Mouse (Mus musculus) thymus, adult 2 months (tissue): ENCODE measurements around the gene Serpina16. TPM values are rescaled to one million over a fixed set of nuclear protein-coding genes. Genes with fewer than 3 reads are reported as not detected.
"Not testable (repeated sequence)": the region's sequence is repeated elsewhere in the genome, so short reads cannot be mapped to it uniquely, and the experiment has no call there.

Source experiments
- DNase-seq: peaks from one replicate; pipeline ENCODE4 v3.0.0; 2021
- H3K27ac ChIP-seq: fragments of 200-500 bp; 2 replicates; pipeline ENCODE4 v1.5.1; 2012; ENCODE audit warnings: low read length, control low read depth; ENCODE audit not compliant: control insufficient read depth, insufficient read depth
- H3K27me3 ChIP-seq: fragments of 200-500 bp; 2 replicates; pipeline ENCODE4 v1.6.1; 2012; ENCODE audit warnings: mild to moderate bottlenecking, low read length, moderate library complexity, mixed read lengths; ENCODE audit not compliant: control insufficient read depth, insufficient read depth
- H3K36me3 ChIP-seq: fragments of 200-500 bp; 2 replicates; pipeline ENCODE4 v1.6.1; 2012; ENCODE audit warnings: mild to moderate bottlenecking, low read length, moderate library complexity; ENCODE audit not compliant: control insufficient read depth, insufficient read depth
- H3K4me1 ChIP-seq: fragments of 200-500 bp; replicated peaks from 2 replicates; pipeline ENCODE4 v1.6.1; 2012; ENCODE audit warnings: low read length; ENCODE audit not compliant: control insufficient read depth, insufficient read depth
- H3K4me3 ChIP-seq: fragments of 200-500 bp; 2 replicates; pipeline ENCODE4 v1.5.1; 2012; ENCODE audit warnings: mild to moderate bottlenecking, low read length, control low read depth, moderate library complexity; ENCODE audit not compliant: control insufficient read depth, insufficient read depth
- CTCF ChIP-seq: fragments of 200-500 bp; IDR thresholded peaks from 2 replicates; pipeline ENCODE4 v1.5.1; 2012; ENCODE audit warnings: mild to moderate bottlenecking, control low read depth, low read length, moderate library complexity, borderline replicate concordance; ENCODE audit not compliant: control insufficient read depth, poor library complexity, insufficient read depth; ENCODE audit errors: extremely low read depth
- POLR2A ChIP-seq: fragments of 200-500 bp; IDR thresholded peaks from 2 replicates; pipeline ENCODE4 v1.6.1; 2012; ENCODE audit warnings: mild to moderate bottlenecking, low read length, control low read depth, moderate library complexity; ENCODE audit not compliant: control insufficient read depth, poor library complexity, insufficient read depth; ENCODE audit errors: extremely low read depth
- WGBS: fragments of 180-500 bp; shearing (Covaris S2); methylation state at CpG from one replicate; pipeline ENCODE4 v1.1.7; 2018; 5-methylcytosine and 5-hydroxymethylcytosine counted together
- polyA plus RNA-seq: library from polyadenylated mRNA; depleted of rRNA; stranded (reverse); fragments of >200 nt; gene quantifications from 2 replicates; pipeline ENCODE4 v1.2.3, GENCODE M21; 2012

Serpina16 gene
- polyA plus RNA-seq, 1 experiment, result not detected

DNA sequence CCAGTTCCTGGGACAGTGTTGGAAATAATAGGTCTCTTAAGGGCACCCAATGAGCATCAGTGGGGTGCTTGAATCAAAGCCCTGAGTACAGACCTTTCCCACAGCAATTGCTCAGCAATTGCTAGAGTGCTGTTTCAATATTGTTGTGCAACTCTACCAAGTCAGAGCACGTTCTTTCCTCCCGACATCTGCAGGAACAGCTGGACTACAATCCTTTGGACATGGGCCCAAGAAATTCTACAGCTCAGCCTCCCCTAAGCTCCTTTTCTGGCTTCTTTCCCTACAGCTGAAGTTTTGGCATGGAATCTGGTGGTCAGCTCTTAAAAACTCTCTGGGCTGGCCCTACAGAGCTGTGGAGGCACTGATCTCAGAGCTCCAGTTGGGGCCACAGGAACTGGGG is 2.8 kb downstream of the Serpina16 start:
- H3K27me3 ChIP-seq, result no peaks in the 10 kb centered on the region
- H3K4me1 ChIP-seq, result no peaks in the 10 kb centered on the region
- DNase-seq, result no peak
- 91% methylated on average over 2 of the region's 2 CpGs for WGBS
- no peak overlapping the region for H3K27ac ChIP-seq
- no peak overlapping the region for H3K4me3 ChIP-seq
- TF ChIP-seq CTCF (no peak), POLR2A (no peak)
- H3K36me3 ChIP-seq, result no peaks in the 10 kb centered on the region

DNA sequence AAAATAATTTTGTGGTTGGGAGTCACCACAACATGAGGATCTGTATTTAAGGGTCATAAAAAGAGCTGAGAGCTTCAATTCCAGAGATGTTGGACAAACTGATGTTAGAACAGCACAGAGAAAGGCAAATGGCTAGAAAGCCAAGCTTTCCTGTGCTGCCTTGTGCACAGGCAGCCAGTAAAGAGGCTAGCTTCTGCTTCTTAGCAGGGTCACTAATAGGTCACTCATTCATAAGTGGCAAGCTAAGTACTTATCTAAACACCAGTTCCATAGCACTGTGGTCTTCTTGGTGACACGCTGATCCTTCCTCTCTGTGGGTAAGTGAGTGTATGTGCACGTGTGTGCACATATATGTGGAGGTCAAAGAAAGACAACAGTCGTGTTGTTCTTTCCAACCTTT is 4.5 kb downstream of the Serpina16 start:
- Histone ChIP-seq H3K27ac (no peak overlapping the region), H3K36me3 (no peaks in the 10 kb centered on the region), H3K4me3 (no peak overlapping the region), H3K4me1 (no peaks in the 10 kb centered on the region), H3K27me3 (no peaks in the 10 kb centered on the region)
- no peak for DNase-seq
- no peak for TF ChIP-seq POLR2A
- no peak for TF ChIP-seq CTCF
- 79% methylated on average over 3 of the region's 3 CpGs for WGBS

DNA sequence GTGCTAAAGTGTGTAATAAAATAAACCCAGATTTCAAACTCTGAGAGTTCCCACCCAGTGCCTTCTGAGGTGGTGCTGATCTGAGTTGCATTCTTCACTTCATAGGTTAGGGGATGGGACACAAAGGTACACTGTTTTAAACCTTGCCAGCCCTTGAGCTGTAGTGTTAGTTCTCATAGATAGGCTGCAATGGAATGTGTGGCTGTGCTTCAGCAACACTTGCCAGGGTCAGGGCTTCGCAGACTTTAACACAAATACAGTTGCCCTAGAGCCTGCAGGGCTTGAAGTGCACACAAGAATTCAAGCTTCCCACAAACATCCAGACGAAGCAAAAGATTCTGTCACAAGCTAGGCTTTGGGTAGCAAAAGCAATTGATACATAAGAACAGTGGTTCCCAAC is 5.0 kb downstream of the Serpina16 start:
- WGBS, result 72% methylated on average over 2 of the region's 2 CpGs
- H3K4me3 ChIP-seq, result no peak overlapping the region
- H3K4me1 ChIP-seq, result no peaks in the 10 kb centered on the region
- H3K36me3 ChIP-seq, result no peaks in the 10 kb centered on the region
- no peak overlapping the region for H3K27ac ChIP-seq
- DNase-seq, result no peak
- no peaks in the 10 kb centered on the region for H3K27me3 ChIP-seq
- TF ChIP-seq CTCF, result no peak
- no peak for TF ChIP-seq POLR2A

DNA sequence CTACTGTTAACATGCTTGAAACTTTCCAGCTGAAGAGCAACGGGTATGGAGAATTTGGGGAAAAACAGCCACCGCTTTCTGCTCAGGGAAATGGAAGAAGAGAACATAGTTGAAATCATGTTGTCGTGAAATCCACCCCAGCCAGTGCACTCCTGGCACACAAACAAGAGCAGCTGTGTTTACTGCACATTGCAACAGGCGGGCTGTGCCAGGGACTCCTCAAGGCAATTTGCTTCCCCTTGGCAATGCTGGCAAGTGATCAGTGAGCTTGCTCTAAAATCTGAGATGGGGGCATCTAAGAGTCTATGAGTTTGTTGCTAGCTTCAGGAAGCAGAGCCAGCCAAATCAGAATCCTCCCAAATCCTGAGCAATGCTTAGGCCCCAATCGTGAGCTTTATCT is 5.6 kb downstream of the Serpina16 start:
- no peak for DNase-seq
- Histone ChIP-seq H3K36me3 (no peaks in the 10 kb centered on the region), H3K27me3 (no peaks in the 10 kb centered on the region), H3K4me1 (no peaks in the 10 kb centered on the region), H3K4me3 (no peak overlapping the region), H3K27ac (no peak overlapping the region)
- TF ChIP-seq POLR2A (no peak), CTCF (no peak)
- WGBS, result 90% methylated on average over 5 of the region's 5 CpGs

DNA sequence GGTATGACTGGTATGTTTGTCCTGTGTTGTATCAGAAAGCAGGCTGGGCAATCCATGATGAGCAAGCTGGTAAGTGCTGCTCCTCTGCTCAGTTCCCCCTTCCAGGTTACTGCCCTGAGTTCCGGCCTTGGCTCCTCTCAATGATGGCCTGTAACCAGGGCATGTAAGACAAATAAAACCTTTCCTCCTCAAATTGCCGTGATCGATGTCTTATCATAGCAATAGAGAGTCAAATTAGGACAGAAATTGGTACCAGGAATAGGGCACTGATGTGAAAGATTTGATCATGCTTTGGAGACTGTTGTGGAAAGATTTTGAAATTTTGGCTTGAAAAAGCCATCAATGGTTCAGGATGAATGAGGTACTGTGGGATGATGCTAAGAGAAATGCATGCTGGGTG is 10.7 kb downstream of the Serpina16 start:
- no peaks in the 10 kb centered on the region for H3K36me3 ChIP-seq
- no peak for TF ChIP-seq POLR2A
- TF ChIP-seq CTCF, result no peak
- H3K4me3 ChIP-seq, result no peak overlapping the region
- H3K27me3 ChIP-seq, result no peaks in the 10 kb centered on the region
- no peaks in the 10 kb centered on the region for H3K4me1 ChIP-seq
- WGBS, result 98% methylated on average over 3 of the region's 3 CpGs
- no peak overlapping the region for H3K27ac ChIP-seq
- no peak for DNase-seq

DNA sequence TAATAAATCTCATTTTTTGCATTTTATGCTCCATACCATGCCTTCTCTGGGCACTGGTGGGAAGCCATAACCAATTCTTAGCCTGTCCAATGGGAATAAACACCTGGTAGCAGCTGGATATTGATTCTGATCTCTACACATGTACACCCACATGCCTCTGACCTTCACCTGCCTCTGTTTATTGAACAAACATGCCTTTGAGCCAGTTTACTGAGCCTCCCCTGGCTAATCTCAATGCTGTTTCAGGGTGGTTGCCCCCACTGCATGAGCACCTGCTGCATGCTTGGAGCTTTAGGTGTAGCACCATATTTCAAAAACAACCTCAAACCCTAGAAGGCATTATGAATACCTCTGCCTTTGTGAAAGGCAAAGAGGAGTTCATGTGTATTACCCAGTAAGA is 13.9 kb downstream of the Serpina16 start:
- H3K4me3 ChIP-seq, result not testable (repeated sequence)

DNA sequence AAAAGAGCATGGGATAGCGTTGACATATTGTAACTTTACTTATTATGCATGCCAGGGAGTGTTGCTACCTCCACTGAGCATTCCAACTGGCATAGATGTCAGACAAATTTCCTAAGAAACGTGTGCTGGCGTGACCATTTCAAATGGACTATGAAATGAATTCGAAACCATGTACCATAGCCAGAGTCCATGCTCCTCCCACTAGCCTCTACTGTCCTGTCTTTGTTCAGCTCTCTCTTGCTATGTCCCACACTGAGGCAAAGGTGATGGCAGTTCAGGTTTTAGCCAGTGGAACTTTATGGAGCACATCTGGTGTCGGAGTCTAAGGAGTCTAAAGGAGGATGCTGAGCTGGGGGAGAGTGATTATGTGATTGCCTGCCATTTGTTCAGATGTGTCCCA is 15.9 kb downstream of the Serpina16 start:
- 87% methylated on average over 5 of the region's 5 CpGs for WGBS
- DNase-seq, result no peak
- Histone ChIP-seq H3K4me3 (no peak overlapping the region), H3K4me1 (no peaks in the 10 kb centered on the region), H3K27ac (no peak overlapping the region), H3K36me3 (no peaks in the 10 kb centered on the region), H3K27me3 (no peaks in the 10 kb centered on the region)
- TF ChIP-seq CTCF, result no peak
- TF ChIP-seq POLR2A, result no peak

More for the DNA sequence above, 13.9 kb downstream of the Serpina16 start:
- H3K36me3 ChIP-seq, H3K4me1 ChIP-seq, H3K27me3 ChIP-seq, H3K27ac ChIP-seq, DNase-seq: not testable (repeated sequence)

DNA sequence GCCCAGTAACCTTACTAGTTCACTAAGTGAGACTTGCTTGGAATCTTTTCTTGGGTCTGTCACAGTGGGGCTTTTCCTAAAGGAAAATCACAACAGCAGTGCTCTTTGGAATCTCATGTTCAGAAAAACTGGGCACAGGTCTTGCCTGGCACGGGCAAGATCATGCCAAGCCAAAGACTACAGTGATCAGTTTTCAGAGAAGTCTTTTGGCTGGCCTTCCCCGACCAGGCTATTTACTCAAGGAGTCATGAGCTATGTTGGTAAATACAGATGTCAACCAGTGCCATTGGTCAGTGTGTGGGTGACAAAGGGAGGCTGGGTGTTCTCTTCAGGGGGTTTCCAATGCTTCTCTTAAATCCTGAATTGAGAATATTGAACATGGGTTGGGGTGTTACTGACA is 16.8 kb downstream of the Serpina16 start:
- DNase-seq, result no peak
- no peak overlapping the region for H3K27ac ChIP-seq
- WGBS, result 89% methylated on average over 2 of the region's 2 CpGs

More for the DNA sequence above, 16.8 kb downstream of the Serpina16 start:
- H3K27me3 ChIP-seq, result no peaks in the 10 kb centered on the region
- H3K4me1 ChIP-seq, result no peaks in the 10 kb centered on the region
- TF ChIP-seq CTCF (no peak), POLR2A (no peak)
- H3K36me3 ChIP-seq, result no peaks in the 10 kb centered on the region
- no peak overlapping the region for H3K4me3 ChIP-seq
